Mouse (Mus musculus): ENCODE measurements around the gene Bcr.
"Not testable (repeated sequence)": the region's sequence is repeated elsewhere in the genome, so short reads cannot be mapped to it uniquely, and the experiment has no call there.

Bcr gene

DNA sequence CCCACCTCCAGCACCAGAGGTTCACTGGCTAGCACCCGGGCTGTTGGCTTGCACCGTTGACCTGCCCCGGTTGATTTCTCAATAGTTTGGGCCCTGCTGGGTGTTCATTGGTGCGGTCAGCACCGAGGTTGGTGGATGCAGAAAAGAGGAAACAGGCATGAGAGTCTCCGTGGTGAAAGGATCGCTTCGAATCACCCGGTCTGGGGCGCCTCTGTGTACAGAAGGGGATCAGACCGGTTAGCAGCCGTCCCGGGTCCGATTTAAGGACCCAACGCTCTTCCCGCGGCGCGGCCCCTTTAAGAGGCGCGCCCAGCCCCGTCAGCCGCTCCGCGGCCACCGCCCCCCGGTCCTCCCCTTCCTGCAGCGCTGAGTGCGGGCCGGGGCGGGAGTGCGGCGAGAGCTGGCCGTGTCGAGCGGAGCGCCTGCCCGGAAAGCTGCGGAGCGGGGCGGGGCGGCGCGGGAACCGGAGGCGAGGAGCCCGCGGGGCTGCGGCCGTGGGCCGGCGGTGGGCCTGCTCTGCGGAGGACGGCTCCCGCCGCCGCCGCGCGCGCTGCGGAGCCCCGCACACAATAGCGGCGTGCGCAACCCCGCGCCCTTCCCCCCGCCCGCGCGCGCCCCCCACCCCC lies at the start of gene Bcr:
Gene Bcr (plus strand): TSS at position 376 of the 626 bp plus-strand sequence.
- DNase-seq (ENCODE audit: low spot score in 2 of 2), result peak in 1 of 2 experiments; percentile 71

DNA sequence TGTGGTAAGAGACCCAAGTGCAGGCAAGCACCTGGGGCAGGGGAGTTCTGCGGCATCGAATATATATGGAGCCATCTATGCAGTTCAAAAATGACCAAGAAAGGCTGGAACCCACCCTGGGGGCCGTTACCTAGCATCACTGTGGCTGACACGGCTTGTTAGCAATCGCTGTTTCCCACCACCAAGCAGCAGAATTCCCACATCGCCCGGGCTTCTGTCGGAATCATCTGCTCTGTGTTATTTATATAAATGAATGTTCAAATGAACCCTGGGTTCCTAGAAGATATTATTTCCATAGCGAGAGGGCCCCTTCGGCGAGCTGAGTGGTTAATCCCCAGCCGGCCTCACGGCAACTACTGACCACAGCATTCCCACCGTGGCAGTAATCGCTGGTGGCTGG lies 49.7 kb upstream of the Bcr start:
- DNase-seq (ENCODE audit: low spot score in 2 of 2), result no peak

DNA sequence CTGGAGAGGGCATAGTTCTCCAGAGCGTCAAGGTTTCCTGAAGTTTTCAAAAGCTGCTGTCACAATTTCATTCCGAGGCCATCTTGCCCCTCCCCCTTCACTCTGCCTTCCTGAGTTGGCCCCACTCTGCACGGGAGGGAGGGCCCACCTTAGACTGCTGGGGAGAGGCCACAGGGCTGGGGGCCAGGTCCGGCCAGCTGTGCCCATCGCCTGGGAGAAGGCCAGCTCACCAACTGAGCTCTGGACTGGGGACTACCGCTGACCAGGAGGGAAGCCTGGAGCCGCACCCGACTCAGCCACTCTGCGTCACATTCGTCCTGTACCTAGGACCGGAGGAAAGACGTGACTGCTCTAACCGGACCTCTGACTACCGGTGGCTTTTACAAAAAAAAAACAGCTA lies 44.9 kb upstream of the Bcr start:
- no peak for DNase-seq (ENCODE audit: low spot score in 2 of 2)

DNA sequence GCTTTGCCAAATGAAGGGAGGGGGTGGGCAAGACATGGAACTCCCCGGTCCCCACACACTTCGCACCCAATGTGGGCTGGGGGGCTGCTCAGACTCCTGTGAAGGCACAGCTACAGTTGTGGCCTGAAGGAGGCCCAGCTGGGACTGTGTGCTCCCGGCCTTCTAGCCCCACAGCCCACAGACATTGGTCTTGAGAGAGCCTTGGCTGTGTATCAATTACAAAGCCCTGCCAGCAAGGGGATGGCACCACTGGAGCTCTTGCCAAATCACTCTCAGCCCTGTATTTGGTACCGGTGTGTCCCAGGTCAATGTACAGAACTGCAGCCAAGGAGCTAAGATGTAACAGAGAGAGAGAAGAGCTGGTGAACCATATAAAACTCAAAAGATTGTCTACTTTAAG lies 43.9 kb upstream of the Bcr start:
- DNase-seq (ENCODE audit: low spot score in 2 of 2), result no peak

DNA sequence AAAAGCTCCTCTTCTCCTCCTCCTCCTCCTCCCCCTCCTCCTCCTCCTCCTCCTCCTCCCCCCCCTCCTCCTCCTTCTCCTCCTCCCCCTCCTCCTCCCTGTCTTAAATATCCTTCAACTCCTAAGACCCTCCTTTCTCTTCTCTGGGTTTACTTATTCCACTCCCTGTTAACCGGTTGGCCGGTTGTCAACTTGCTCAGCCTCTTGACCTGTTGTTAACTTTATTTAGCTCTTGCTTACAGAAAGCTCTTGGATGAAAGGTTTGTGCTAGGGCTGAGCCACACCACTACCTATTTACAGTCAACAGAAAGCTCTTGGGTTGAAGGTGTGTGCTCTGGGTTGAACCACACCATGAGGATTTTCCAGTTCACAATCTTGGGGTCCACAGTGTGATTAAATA lies 40.1 kb upstream of the Bcr start:
- DNase-seq (ENCODE audit: low spot score in 2 of 2), result no peak

DNA sequence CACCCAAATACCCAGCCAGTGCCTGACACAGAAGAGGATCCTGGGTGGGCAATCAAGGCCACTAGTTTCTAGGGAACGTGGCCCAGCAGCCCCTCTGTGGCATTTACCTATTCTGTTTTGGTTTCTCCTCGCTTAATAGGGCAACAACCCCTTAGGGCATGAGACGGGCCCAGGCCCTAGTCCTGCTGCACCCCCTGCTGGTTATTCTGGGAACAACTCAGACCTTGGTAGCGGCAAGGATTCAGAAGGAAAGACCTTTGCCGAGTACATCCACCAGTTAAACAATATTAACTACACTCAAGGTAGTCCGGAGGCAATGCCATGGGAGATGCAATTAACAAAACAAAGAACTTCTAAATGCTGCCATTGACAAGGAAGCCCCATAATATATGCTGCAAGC lies 39.3 kb upstream of the Bcr start:
- DNase-seq (ENCODE audit: low spot score in 2 of 2), result peak; percentile 59 to 84

DNA sequence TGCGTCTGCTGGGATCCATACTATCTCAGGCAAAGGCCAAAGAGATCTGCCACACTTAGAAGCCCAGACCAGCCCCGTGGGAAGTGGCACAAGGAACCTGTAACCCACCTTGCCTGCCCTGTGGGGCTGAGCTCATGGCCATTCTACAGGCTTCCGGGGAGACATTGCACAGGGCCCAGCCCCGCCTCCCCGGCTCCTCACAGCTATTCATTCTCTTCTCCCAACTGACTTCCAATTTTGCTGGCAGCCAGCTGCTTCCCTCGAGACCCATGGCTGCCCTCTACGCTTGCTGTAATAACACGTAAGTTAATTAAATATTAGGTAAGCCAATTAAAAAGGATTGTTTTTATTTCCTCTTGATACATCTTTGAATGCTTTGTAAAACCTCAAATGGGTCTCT lies 33.9 kb upstream of the Bcr start:
- no peak for DNase-seq (ENCODE audit: low spot score in 2 of 2)

DNA sequence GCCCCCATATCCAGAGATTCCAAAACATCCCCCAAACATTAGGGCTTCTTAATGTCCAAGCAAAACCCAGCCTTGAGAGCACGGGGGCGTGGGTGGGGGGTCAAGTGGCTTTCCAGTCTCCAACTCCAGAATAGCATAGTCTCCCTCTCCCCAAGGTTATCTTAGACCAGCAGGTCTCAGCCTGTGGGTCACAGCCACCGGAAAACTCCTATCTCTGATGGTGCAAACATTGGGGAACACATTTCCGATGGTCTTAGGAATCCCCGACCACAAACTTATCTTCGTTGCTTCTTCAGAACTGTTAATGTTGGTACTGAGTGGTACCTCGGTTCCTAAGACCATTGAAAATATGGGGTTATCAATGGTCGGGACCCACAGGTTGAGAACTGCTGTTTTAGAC lies 31.6 kb upstream of the Bcr start:
- DNase-seq (ENCODE audit: low spot score in 2 of 2), result no peak

DNA sequence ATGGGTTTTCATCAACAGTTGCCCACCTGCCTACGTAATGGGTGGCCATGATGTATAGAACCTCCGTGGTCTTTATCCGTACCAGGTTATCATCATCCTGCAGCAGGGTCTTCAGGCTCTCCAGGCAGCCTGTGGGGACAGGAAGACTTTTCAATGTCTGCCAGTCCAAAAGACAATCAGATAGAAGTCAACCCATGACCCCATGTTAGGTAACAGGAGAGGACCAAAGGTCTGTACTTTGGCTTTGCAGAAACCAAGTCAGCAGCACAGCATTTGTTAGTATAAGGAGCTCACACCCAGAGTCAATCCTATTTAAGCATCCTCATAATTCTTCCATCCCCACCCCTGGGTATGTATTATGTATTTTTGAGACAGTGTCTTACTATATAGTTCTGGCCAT lies 30.7 kb upstream of the Bcr start:
- DNase-seq (ENCODE audit: low spot score in 2 of 2), result no peak

DNA sequence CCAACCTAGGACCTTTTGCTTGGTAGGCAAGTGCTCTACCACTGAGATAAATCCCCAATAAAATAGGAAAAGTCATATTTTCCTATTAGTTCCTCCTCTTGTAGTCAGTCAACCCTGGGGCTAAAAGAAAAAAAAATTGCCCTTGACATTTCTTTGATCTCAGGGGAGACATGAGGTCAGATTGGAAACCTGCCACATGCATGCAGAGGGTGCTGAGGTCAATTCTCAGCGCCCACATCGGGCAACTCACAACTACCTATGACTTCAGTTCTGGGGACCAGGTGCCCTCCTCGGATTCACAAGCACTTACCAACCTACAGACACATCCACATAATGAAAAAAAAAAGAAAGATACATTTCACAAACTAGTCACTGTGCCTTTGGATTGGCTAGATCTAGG lies 30.2 kb upstream of the Bcr start:
- no peak for DNase-seq (ENCODE audit: low spot score in 2 of 2)

DNA sequence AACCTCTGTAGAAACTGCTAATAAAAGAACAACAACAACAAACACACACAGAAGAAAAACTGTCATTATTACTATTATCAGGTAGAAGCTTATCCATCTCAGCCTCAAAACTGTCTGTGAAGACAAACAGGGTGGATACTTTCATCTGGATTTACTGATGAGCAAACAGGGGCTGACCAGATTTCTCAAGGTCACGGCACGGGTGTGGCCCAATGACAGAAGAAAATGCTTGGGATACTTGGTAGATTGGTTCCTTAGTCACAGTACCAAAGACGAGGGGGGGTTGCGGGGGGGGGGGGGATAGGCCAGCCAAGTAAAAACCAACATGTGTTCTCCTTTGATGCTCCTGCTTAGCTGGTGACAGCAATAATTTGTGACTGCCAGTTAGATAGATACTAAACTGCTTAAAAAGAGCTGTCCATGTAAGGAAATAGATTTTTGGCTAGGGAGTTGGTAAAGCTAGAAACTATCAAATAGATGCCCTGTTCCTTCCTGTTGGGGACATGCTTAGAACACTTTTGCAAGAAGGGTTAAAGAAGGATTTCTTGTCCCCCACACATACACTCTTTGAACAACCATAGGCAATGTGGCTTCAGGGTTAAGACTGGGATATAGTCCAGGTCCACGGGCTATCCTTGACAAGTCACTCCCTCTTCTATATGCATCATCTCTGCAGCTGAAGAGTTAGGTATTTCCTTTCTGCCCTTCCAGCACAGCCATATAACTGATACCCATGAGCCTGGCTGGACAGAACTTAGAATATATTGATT lies 28.9 kb upstream of the Bcr start:
- no peak for DNase-seq (ENCODE audit: low spot score in 2 of 2)

DNA sequence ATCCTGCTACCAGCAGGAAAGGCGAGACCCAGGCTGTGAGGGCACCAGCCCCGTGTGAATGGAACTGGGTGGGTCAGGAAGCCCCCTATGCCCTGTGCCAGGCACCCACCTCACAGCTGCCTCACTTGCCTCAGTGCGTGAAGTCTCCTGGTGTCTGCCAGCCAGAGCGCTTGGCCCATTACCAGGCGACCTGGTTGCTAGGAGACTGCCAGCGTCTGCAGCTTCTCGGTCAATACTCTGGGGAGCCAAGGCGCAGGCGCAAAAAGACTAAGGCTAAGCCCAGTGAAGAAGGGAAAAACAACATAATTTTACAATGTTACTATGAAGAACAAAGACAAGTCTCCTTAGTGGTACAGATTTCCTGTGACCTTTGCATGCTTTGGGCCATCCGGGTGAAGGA lies 28.0 kb upstream of the Bcr start, which contains the start of gene Rsph14:
Gene Rsph14 (minus strand): TSS at position 192 of the 400 bp plus-strand sequence.
- peak; percentile 67 to 78 for DNase-seq (ENCODE audit: low spot score in 2 of 2)

DNA sequence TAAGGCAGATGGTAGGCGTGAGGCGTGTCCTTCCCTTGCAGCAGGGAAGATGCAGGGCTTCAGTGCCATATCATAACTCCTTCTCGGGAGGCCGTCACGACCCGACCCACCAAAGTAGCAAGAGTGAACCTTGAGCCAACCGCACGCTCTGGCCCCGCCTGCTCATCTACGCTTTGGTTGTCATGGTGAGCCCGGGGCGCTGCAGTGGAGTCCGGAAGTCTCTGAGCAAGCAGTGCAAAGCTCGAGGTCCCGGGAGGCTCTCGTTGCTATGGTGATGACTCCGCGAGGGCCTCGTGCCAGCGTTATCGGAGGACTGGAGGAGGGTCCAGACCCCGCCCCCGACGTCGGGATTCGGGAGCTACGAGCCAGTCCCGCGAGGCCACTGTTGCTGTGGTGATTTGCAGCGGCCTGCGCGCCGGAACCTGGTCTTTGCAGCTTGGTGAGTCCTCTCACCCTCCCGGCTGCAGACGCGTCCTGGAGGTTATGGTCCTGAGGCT lies 23.5 kb upstream of the Bcr start, which contains the start of gene Rab36:
Gene Rab36 (plus strand): TSS at position 176 of the 497 bp plus-strand sequence.
- peak; percentile 92 to 96 for DNase-seq (ENCODE audit: low spot score in 2 of 2)

DNA sequence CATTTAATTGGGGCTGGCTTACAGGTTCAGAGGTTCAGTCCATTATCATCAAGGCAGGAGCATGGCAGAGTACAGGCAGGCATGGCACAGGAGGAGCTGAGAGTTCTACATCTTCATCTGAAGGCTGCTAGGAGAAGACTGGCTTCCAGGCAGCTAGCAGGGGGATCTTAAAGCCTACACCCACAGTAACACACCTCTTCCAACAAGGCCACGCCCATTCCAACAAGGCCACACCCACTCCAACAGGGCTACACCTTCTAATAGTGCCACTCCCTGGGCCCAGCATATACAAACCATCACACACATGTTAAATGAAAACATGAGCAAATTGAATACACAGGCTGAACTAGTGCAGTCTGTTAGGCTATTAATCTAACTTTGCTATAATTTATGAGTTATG lies 18.3 kb upstream of the Bcr start:
- not testable (repeated sequence) for DNase-seq (ENCODE audit: low spot score in 2 of 2)

DNA sequence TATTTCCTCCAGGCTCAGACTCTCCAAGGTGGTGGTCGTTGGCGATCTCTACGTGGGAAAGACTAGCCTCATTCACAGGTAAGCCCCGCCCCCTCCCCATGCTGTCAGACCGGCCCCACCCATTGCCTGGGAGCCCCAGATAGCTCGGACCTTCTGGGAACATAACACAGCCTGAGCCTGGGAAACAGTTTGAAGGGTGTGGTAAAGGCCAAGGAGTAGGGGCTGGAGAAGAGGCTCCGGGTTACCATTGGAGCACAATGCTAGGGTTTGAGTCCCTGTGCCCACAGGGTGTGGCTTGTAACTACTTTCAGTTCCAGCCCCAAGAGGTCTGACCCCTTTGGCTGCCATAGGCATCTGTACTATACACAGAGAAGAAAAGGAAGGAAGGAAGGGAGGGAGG lies 15.9 kb upstream of the Bcr start:
- DNase-seq (ENCODE audit: low spot score in 2 of 2), result no peak

DNA sequence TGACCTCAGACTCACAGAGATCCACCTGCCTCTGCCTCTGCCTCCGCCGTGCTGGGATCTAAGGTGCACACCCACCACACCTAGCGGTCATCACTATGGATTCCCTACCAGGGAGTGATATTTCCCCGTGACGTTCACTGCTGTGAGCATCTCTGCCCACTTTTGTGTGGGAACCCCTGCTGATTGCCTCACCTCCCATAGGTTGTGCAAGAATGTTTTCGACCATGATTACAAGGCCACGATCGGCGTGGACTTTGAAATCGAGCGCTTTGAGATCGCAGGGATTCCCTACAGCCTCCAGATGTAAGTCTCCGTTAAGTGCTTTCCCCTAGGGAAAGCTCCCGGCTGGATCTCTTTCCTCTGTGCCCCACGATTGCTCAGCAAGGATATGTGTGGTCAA lies 14.6 kb upstream of the Bcr start:
- DNase-seq (ENCODE audit: low spot score in 2 of 2), result no peak

DNA sequence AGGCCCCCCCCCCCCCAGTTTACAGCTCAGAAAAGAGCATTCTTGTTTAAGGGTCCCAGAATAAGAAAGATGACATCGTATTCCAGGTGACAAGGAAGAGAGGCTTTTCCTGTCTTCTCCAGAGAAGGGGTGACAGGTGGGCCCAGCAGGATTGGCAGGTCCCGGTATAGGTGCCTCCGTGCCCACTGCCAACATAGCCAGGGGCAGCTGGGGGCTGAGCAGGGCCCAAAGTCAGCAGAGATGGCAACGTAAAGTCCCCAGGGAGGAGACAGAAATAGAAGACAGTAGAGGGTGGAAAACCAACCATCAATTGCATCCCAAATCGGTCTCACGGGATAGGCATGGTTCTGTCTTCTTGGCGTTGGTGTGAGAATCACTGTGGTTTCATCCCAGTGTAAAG lies 11.7 kb upstream of the Bcr start:
- no peak for DNase-seq (ENCODE audit: low spot score in 2 of 2)

DNA sequence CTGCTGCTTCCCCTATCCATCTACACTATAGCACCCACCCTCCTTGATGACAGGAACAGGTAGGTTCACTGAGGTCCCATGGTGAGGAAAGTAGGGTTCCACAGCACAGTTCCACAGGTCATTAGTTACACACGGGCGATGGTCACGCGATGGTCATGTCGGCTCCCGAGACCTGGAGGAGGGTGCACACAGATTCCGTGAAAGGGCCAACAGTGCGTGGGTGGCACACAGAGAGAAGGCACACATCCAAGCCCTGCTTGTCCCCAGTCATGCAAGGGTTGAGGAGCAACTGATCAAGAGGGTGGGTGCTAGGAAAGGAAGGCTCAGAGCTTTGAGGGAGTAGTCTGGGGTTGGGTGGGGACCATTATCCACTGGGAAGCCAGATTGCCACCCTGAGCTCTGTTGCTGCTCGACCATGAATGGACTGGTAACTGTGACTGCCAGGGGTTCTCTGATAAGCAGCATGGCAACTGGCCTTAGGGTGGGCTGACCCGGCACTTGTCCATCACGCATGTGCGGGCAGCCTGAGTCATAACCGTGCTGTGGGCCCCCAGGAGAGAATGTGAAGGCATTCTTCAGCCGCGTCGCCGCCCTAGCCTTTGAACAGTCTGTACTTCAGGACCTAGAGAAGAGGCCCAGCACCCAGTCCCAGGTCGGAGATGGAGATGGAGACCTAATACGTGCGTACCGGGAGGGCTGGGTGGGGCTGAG lies 8.9 kb upstream of the Bcr start:
- DNase-seq (ENCODE audit: low spot score in 2 of 2), result no peak

DNA sequence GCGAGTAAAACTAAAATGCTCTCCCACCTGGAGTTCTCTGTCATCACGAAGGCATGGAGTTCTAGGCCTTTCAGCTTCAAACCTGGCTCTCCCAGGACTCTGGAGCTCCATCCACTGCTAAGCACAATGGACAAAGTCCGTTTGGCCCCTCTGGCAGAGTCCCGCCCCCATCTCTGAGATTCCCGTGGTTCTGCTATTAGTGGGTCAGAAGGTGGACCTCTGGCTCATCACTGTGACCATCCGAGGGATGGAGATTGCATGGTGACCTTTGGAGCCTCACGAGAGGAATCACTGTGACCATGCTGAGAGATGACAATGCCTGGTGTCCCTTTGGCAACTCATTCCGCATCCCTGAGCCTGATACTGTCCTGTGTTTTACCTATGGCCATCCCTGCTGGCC lies 7.5 kb upstream of the Bcr start:
- DNase-seq (ENCODE audit: low spot score in 2 of 2), result no peak

DNA sequence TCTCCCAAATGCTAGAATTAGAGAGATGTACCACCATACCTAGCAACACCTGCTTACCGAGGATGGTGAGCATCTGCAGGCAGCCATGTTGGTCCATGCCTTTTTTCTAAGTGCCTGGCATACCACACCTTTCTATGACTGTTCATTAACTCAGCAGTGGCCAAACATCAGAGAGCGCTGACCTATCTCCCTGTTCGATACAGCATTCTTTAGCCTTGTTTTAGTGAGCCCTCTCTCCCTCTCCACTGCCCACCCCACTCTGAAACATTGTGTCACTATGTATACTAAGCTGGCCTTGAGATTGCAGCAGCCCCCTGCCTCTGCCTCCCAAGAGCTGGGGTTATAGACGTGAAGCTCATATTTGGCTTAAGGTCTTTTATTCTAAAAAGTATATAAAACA lies 6.7 kb upstream of the Bcr start:
- no peak for DNase-seq (ENCODE audit: low spot score in 2 of 2)

DNA sequence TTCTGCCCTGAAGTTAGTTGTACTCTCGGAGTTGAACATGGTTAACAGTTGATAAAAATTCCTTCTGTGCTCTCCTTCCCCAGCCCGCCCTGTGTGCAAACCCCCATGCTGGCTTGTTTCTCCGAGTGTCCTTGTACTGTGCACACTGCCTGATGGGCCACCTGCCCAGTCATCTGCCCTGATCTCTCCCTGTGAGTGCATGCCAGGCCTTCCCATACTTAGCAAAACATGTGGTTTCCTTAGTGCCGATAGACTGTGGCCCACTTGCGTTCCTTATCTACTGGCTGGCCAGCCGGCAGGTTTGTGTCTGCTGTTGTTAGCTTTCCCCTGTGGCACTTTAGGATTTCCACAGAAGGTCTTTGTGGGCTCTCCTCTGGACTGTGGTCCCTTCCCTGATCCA lies 6.3 kb upstream of the Bcr start:
- no peak for DNase-seq (ENCODE audit: low spot score in 2 of 2)

DNA sequence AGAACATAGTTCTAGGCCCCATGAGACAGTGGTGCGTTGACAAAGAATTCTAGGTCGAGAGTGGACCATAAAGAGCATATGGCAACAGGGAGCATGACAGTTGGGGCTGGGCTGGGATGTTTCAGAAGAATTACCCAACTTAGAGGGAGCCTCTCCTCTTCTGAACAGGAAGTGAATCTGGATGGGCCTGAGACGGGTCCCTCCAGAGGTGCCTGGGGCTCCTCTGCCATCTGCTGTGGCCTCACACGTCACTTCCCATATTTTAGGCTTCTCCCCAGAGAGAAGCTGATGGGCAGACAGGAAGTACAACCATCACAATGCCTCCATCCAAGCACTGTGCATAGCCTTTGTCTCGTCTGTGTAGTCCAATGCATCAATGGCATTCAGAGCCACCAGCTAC lies 4.7 kb upstream of the Bcr start:
- DNase-seq (ENCODE audit: low spot score in 2 of 2), result no peak

DNA sequence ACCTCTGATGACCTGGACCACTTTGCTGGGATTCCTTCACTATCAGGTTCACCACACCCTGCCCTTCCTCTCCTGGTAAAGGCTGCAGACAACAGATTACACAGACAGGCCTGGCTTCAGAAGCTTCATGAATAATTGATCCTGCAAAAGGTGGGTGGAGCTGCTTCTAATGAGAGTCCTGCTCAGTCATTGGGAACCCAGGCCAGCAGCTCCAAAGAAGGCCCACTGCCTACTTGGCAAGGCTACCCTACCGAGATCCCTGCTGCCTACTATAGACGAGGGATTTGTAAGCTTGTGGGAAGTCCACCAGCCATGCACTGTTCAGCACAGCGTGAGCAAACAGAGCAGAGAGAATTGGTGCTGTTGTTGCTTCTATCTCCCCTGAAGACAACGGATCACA lies 4.1 kb upstream of the Bcr start:
- no peak for DNase-seq (ENCODE audit: low spot score in 2 of 2)
